ENCODE assay signal across 13 mouse cellular contexts in genomic region chr7:143428814-143429499, GRCm38 (mm10). TPM values are rescaled to one million over a fixed set of nuclear protein-coding genes. Genes with fewer than 3 reads are reported as not detected.
DNase-seq lines count a peak whose midpoint lies in the region; ATAC-seq and TF ChIP-seq lines count a peak whose summit lies in the region.
"Had no signal": no experiment of that assay in that cellular context is flagged by ENCODE, and none has a peak within 500 bp of the region (broad histone marks: within the 10 kb centered on the region; RNA-seq: fewer than 3 reads in every experiment).

No protein-coding gene starts in this region.

- DNase-seq in hindbrain, embryonic 10.5 days (ENCODE audit: low spot score) = peak; percentile 53
- no peak for DNase-seq in hindbrain, embryonic 14.5 days (ENCODE audit: low spot score)
- DNase-seq in brain, embryonic 14.5 days (ENCODE audit: low read depth) = peak; percentile 42
- DNase-seq in embryonic facial prominence, embryonic 14.5 days (ENCODE audit: low spot score) = no peak
- no peak for DNase-seq in layer of hippocampus, adult 2 months (ENCODE audit: low spot score in 2 of 2)
- no peak for DNase-seq in liver, embryonic 11.5 days (ENCODE audit: low spot score)
- DNase-seq in layer of hippocampus, adult 18-20 months (ENCODE audit: low spot score in 2 of 2) = no peak
- DNase-seq: kidney, adult 9 months; right cerebral cortex, postnatal 25 days had no signal

- H3K36me3 ChIP-seq in hindbrain, embryonic 10.5 days = no peaks in the 10 kb centered on the region
- no peaks in the 10 kb centered on the region for H3K36me3 ChIP-seq in hindbrain, embryonic 14.5 days (replicated peaks; ENCODE audit: control insufficient read depth, insufficient read depth)
- no peaks in the 10 kb centered on the region for H3K36me3 ChIP-seq in embryonic facial prominence, embryonic 14.5 days (ENCODE audit: control insufficient read depth, insufficient read depth, low read length)
- H3K36me3 ChIP-seq in limb, embryonic 15.5 days = no peaks in the 10 kb centered on the region
- H3K36me3 ChIP-seq in liver, embryonic 11.5 days (ENCODE audit: control insufficient read depth, insufficient read depth, low read length) = no peaks in the 10 kb centered on the region
- H3K36me3 ChIP-seq: stomach, embryonic 15.5 days had no signal

- no peak for TF ChIP-seq POLR2A in brain, embryonic 14.5 days (IDR thresholded peaks at IDR 0.05; ENCODE audit: borderline replicate concordance, extremely low read depth, insufficient read depth, insufficient read length, poor library complexity, severe bottlenecking)

- peak overlapping the region; percentile 91 for H3K27ac ChIP-seq in hindbrain, embryonic 10.5 days
- H3K27ac ChIP-seq in hindbrain, embryonic 14.5 days = no peak overlapping the region
- no peak overlapping the region for H3K27ac ChIP-seq in embryonic facial prominence, embryonic 14.5 days (replicated peaks; ENCODE audit: low read depth, low read length)
- H3K27ac ChIP-seq in limb, embryonic 15.5 days = no peak overlapping the region
- H3K27ac ChIP-seq in layer of hippocampus, adult 2 months = no peak overlapping the region
- no peak overlapping the region for H3K27ac ChIP-seq in liver, embryonic 11.5 days (ENCODE audit: low read depth, low read length)
- H3K27ac ChIP-seq: liver, embryonic 14.5 days; stomach, embryonic 15.5 days had no signal

- ATAC-seq in hindbrain, embryonic 14.5 days (ENCODE audit: low FRiP score) = no peak
- no peak for ATAC-seq in embryonic facial prominence, embryonic 14.5 days (ENCODE audit: low read depth)
- 0 out of 2 replicates have a peak, but pooled peaks have one; percentile 13 for ATAC-seq in limb, embryonic 15.5 days (ENCODE audit: insufficient number of reproducible peaks, low FRiP score, low TSS enrichment, low read depth)
- ATAC-seq in liver, embryonic 11.5 days (replicated peaks; ENCODE audit: low FRiP score) = no peak

- WGBS in hindbrain, embryonic 10.5 days = 30% methylated on average over 2 of the region's 2 CpGs
- 21% methylated on average over 2 of the region's 2 CpGs for WGBS in hindbrain, embryonic 14.5 days
- 64% methylated on average over 2 of the region's 2 CpGs for WGBS in embryonic facial prominence, embryonic 14.5 days
- 79% methylated on average over 2 of the region's 2 CpGs for WGBS in limb, embryonic 15.5 days
- 71% methylated on average over 2 of the region's 2 CpGs for WGBS in liver, embryonic 11.5 days

- H3K27me3 ChIP-seq in hindbrain, embryonic 10.5 days (ENCODE audit: insufficient read depth, poor library complexity, severe bottlenecking) = peaks cover 85% of the 10 kb centered on the region
- no peaks in the 10 kb centered on the region for H3K27me3 ChIP-seq in hindbrain, embryonic 14.5 days (ENCODE audit: control insufficient read depth, insufficient read depth, low read length)
- H3K27me3 ChIP-seq in embryonic facial prominence, embryonic 14.5 days (replicated peaks; ENCODE audit: control insufficient read depth, insufficient read depth, low read length) = no peaks in the 10 kb centered on the region; the same call in 1 of the 2 replicates
- no peaks in the 10 kb centered on the region for H3K27me3 ChIP-seq in limb, embryonic 15.5 days
- peaks cover 4% of the 10 kb centered on the region; the same call in 1 of the 2 replicates for H3K27me3 ChIP-seq in liver, embryonic 11.5 days (replicated peaks; ENCODE audit: control insufficient read depth, insufficient read depth, low read length)
- H3K27me3 ChIP-seq: stomach, embryonic 15.5 days had no signal

- no peak overlapping the region for H3K9ac ChIP-seq in hindbrain, embryonic 14.5 days
- peak overlapping the region; percentile 14; the same call in 1 of the 2 replicates for H3K9ac ChIP-seq in embryonic facial prominence, embryonic 14.5 days (ENCODE audit: low read depth, low read length)
- no peak overlapping the region for H3K9ac ChIP-seq in limb, embryonic 15.5 days
- H3K9ac ChIP-seq in liver, embryonic 11.5 days (ENCODE audit: low read depth, low read length) = no peak overlapping the region
- H3K9ac ChIP-seq: liver, embryonic 14.5 days; stomach, embryonic 15.5 days had no signal

- H3K4me2 ChIP-seq in hindbrain, embryonic 14.5 days (replicated peaks) = no peak overlapping the region
- H3K4me2 ChIP-seq in embryonic facial prominence, embryonic 14.5 days (ENCODE audit: low read depth, low read length) = no peak overlapping the region
- no peak overlapping the region for H3K4me2 ChIP-seq in limb, embryonic 15.5 days
- H3K4me2 ChIP-seq in liver, embryonic 11.5 days = no peak overlapping the region
- H3K4me2 ChIP-seq: stomach, embryonic 15.5 days had no signal

- peaks cover 52% of the 10 kb centered on the region for H3K4me1 ChIP-seq in hindbrain, embryonic 10.5 days (replicated peaks)
- peaks cover 9% of the 10 kb centered on the region; the same call in 1 of the 2 replicates for H3K4me1 ChIP-seq in hindbrain, embryonic 14.5 days (replicated peaks; ENCODE audit: control insufficient read depth, insufficient read depth, low read length)
- 0 out of 2 replicates have a peak, but pooled peaks cover 3% of the 10 kb centered on the region for H3K4me1 ChIP-seq in embryonic facial prominence, embryonic 14.5 days (ENCODE audit: control insufficient read depth, insufficient read depth, low read length)
- peaks cover 7% of the 10 kb centered on the region; the same call in 1 of the 2 replicates for H3K4me1 ChIP-seq in limb, embryonic 15.5 days
- no peaks in the 10 kb centered on the region; the same call in 1 of the 2 replicates for H3K4me1 ChIP-seq in liver, embryonic 11.5 days (replicated peaks; ENCODE audit: control insufficient read depth, insufficient read depth, low read length)

- no peak for TF ChIP-seq CTCF in brain, embryonic 14.5 days (IDR thresholded peaks at IDR 0.05; ENCODE audit: borderline replicate concordance, extremely low read depth, insufficient read depth, insufficient read length)
- TF ChIP-seq CTCF in layer of hippocampus, adult 2 months (conservative IDR thresholded peaks at IDR 0.05) = no peak

- peak overlapping the region; percentile 32 for H3K4me3 ChIP-seq in hindbrain, embryonic 10.5 days
- no peak overlapping the region for H3K4me3 ChIP-seq in hindbrain, embryonic 14.5 days (replicated peaks; ENCODE audit: low read length)
- H3K4me3 ChIP-seq in embryonic facial prominence, embryonic 14.5 days (ENCODE audit: low read depth, low read length) = no peak overlapping the region
- no peak overlapping the region for H3K4me3 ChIP-seq in limb, embryonic 15.5 days
- no peak overlapping the region for H3K4me3 ChIP-seq in layer of hippocampus, adult 2 months
- no peak overlapping the region for H3K4me3 ChIP-seq in liver, embryonic 11.5 days (ENCODE audit: low read depth, low read length)
- H3K4me3 ChIP-seq: stomach, embryonic 15.5 days had no signal

- H3K9me3 ChIP-seq in hindbrain, embryonic 10.5 days = no peaks in the 10 kb centered on the region
- no peaks in the 10 kb centered on the region for H3K9me3 ChIP-seq in hindbrain, embryonic 14.5 days (ENCODE audit: control insufficient read depth, low read length)
- H3K9me3 ChIP-seq in embryonic facial prominence, embryonic 14.5 days (ENCODE audit: control insufficient read depth, low read length) = no peaks in the 10 kb centered on the region
- H3K9me3 ChIP-seq in limb, embryonic 15.5 days = no peaks in the 10 kb centered on the region
- H3K9me3 ChIP-seq in liver, embryonic 11.5 days (ENCODE audit: control insufficient read depth, low read length) = no peaks in the 10 kb centered on the region
- H3K9me3 ChIP-seq: stomach, embryonic 15.5 days had no signal

RNA-seq across cellular contexts. Expression of gene Cdkn1c, which starts 31.9 kb away (rescaled TPM):
- 438 and 682 TPM in 2 replicates for polyA plus RNA-seq in hindbrain, embryonic 10.5 days (2016; fragmentation: Nextera tagmentation; extraction: Ambion mirVana)
- 293 and 336 TPM in 2 replicates for polyA plus RNA-seq in hindbrain, embryonic 14.5 days (2014; fragmentation: Nextera tagmentation; extraction: Ambion mirVana)
- 174 and 264 TPM in 2 replicates for polyA plus RNA-seq in brain, embryonic 14.5 days (2012; rRNA removed)
- polyA plus RNA-seq in embryonic facial prominence, embryonic 14.5 days (2014; fragmentation: Nextera tagmentation; extraction: Ambion mirVana) = 2,410 and 2,543 TPM in 2 replicates
- polyA plus RNA-seq in limb, embryonic 15.5 days (2015; fragmentation: Nextera tagmentation; extraction: Ambion mirVana) = 1,248 and 1,513 TPM in 2 replicates
- 1 to 10 TPM; 2.5 to 6.7 TPM for total RNA-seq in layer of hippocampus, adult 2 months (2021)
- polyA plus RNA-seq in liver, embryonic 11.5 days (2014; fragmentation: Nextera tagmentation; extraction: Ambion mirVana) = 572 and 617 TPM in 2 replicates
- 1 to 10 TPM; 4.6 to 7.4 TPM for total RNA-seq in layer of hippocampus, adult 18-20 months (2021)

RNA-seq across cellular contexts. Expression of gene Slc22a18, which starts 44.6 kb away (rescaled TPM):
- polyA plus RNA-seq in hindbrain, embryonic 10.5 days (2016; fragmentation: Nextera tagmentation; extraction: Ambion mirVana) = 0.39 and 0.58 TPM in 2 replicates
- 0.90 and 1.0 TPM in 2 replicates for polyA plus RNA-seq in hindbrain, embryonic 14.5 days (2014; fragmentation: Nextera tagmentation; extraction: Ambion mirVana)
- 0.71 and 1.2 TPM in 2 replicates for polyA plus RNA-seq in brain, embryonic 14.5 days (2012; rRNA removed)
- 2.5 and 2.8 TPM in 2 replicates for polyA plus RNA-seq in embryonic facial prominence, embryonic 14.5 days (2014; fragmentation: Nextera tagmentation; extraction: Ambion mirVana)
- 2.7 and 3.3 TPM in 2 replicates for polyA plus RNA-seq in limb, embryonic 15.5 days (2015; fragmentation: Nextera tagmentation; extraction: Ambion mirVana)
- total RNA-seq in layer of hippocampus, adult 2 months (2021) = under 1 TPM; 0.29 to 0.54 TPM
- polyA plus RNA-seq in liver, embryonic 11.5 days (2014; fragmentation: Nextera tagmentation; extraction: Ambion mirVana) = 2.8 and 5.2 TPM in 2 replicates
- total RNA-seq in layer of hippocampus, adult 18-20 months (2021) = under 1 TPM; 0.23 to 0.67 TPM
- total RNA-seq: monocyte, adult 5-6 weeks had no signal

Comparison
In these comparisons a context has a peak if more than half of its experiments do, and no peak if none do; other contexts are left out.
1. DNase-seq: peak in hindbrain, embryonic 10.5 days (single experiment) and brain, embryonic 14.5 days (single experiment); none in hindbrain, embryonic 14.5 days (single experiment), embryonic facial prominence, embryonic 14.5 days (single experiment), layer of hippocampus, adult 2 months (0 of 2), liver, embryonic 11.5 days (single experiment) and layer of hippocampus, adult 18-20 months (0 of 2).